Mouse (Mus musculus) spleen, adult 2 months (tissue): Measurements from ENCODE around the gene Ehhadh. TPM values are rescaled to one million over a fixed set of nuclear protein-coding genes. Genes with fewer than 3 reads are reported as not detected.

Source experiments
- DNase-seq, 2 experiments: peaks; one replicate each; pipeline versions ENCODE4 v3.0.0 to v3.0.0-alpha.2; 2012 to 2021; ENCODE audit warnings: low spot score in 2 of 2, low read depth in 1 of 2
- H3K27ac ChIP-seq: fragments of 200-500 bp; 2 replicates; pipeline ENCODE4 v1.5.1; 2012; ENCODE audit warnings: low read length, inconsistent platforms; ENCODE audit not compliant: insufficient read depth
- H3K27me3 ChIP-seq: fragments of 200-500 bp; 2 replicates; pipeline ENCODE4 v1.6.1; 2012; ENCODE audit warnings: mild to moderate bottlenecking, moderate library complexity, low read length, inconsistent platforms; ENCODE audit not compliant: control insufficient read depth, insufficient read depth
- H3K36me3 ChIP-seq: fragments of 200-500 bp; 2 replicates; pipeline ENCODE4 v1.6.1; 2012; ENCODE audit warnings: mild to moderate bottlenecking, low read length, inconsistent platforms; ENCODE audit not compliant: control insufficient read depth, insufficient read depth
- H3K4me1 ChIP-seq: fragments of 200-500 bp; 2 replicates; pipeline ENCODE4 v1.6.1; 2011; ENCODE audit warnings: inconsistent platforms; ENCODE audit not compliant: control insufficient read depth, insufficient read depth, insufficient read length
- H3K4me3 ChIP-seq: fragments of 200-500 bp; 2 replicates; pipeline ENCODE4 v1.5.1; 2011; ENCODE audit warnings: mild to moderate bottlenecking, inconsistent platforms; ENCODE audit not compliant: insufficient read depth, insufficient read length; ENCODE audit errors: extremely low read depth
- CTCF ChIP-seq: fragments of 200-500 bp; IDR thresholded peaks from 2 replicates; pipeline ENCODE4 v1.5.1; 2011; ENCODE audit warnings: mild to moderate bottlenecking, inconsistent platforms; ENCODE audit not compliant: insufficient read depth, insufficient read length, insufficient replicate concordance; ENCODE audit errors: extremely low read depth
- POLR2A ChIP-seq: fragments of 200-500 bp; IDR thresholded peaks from 2 replicates; pipeline ENCODE4 v1.6.1; 2011; ENCODE audit warnings: low read depth, low read length, inconsistent platforms
- WGBS: fragments of 180-500 bp; shearing (Covaris S2); methylation state at CpG from one replicate; pipeline ENCODE4 v1.1.7; 2018; 5-methylcytosine and 5-hydroxymethylcytosine counted together
- polyA plus RNA-seq: library from polyadenylated mRNA; depleted of rRNA; stranded (reverse); fragments of >200 nt; gene quantifications from 2 replicates; pipeline ENCODE4 v1.2.3, GENCODE M21; 2012

Gene Ehhadh
- polyA plus RNA-seq, 1 experiment = 1.4 TPM

GRCm38 (mm10) chr16:21742191-21742870, 45.3 kb downstream of the Ehhadh start:
- no peak for DNase-seq
- Histone ChIP-seq H3K27me3 (no peaks in the 10 kb centered on the region), H3K27ac (no peak overlapping the region), H3K4me1 (no peaks in the 10 kb centered on the region), H3K36me3 (no peaks in the 10 kb centered on the region), H3K4me3 (no peak overlapping the region)
- WGBS = 86% methylated on average over 5 of the region's 5 CpGs
- no peak for TF ChIP-seq CTCF
- TF ChIP-seq POLR2A = no peak

- WGBS = 93% methylated on average over 3 of the region's 3 CpGs
- no peak for DNase-seq
- Histone ChIP-seq H3K4me1 (no peaks in the 10 kb centered on the region), H3K36me3 (no peaks in the 10 kb centered on the region), H3K27ac (no peak overlapping the region), H3K27me3 (no peaks in the 10 kb centered on the region), H3K4me3 (no peak overlapping the region)
- TF ChIP-seq POLR2A = no peak
- TF ChIP-seq CTCF = no peak
Measured at GRCm38 (mm10) chr16:21741542-21741941, 46.1 kb downstream of the Ehhadh start.

GRCm38 (mm10) chr16:21735638-21736037, 52.0 kb downstream of the Ehhadh start:
- WGBS = 88% methylated on average over 1 of the region's 1 CpGs
- H3K27ac ChIP-seq = no peak overlapping the region
- TF ChIP-seq POLR2A (no peak), CTCF (no peak)

GRCm38 (mm10) chr16:21727897-21728364, 59.7 kb downstream of the Ehhadh start:
- no peak overlapping the region for H3K27ac ChIP-seq
- 39% methylated on average over 10 of the region's 10 CpGs for WGBS
- no peaks in the 10 kb centered on the region for H3K27me3 ChIP-seq
- H3K36me3 ChIP-seq = no peaks in the 10 kb centered on the region
- TF ChIP-seq CTCF (peak; percentile 10; the same call in 1 of the 2 replicates), POLR2A (no peak)
- peak; percentile 49 to 60 for DNase-seq
- no peaks in the 10 kb centered on the region for H3K4me1 ChIP-seq
- peak overlapping the region; percentile 38; the same call in 1 of the 2 replicates for H3K4me3 ChIP-seq

More at GRCm38 (mm10) chr16:21735638-21736037, 52.0 kb downstream of the Ehhadh start:
- DNase-seq = no peak
- Histone ChIP-seq H3K27me3 (no peaks in the 10 kb centered on the region), H3K4me1 (no peaks in the 10 kb centered on the region), H3K36me3 (no peaks in the 10 kb centered on the region), H3K4me3 (no peak overlapping the region)

- no peak overlapping the region for H3K27ac ChIP-seq
- 91% methylated on average over 3 of the region's 3 CpGs for WGBS
- no peaks in the 10 kb centered on the region for H3K36me3 ChIP-seq
- no peak for DNase-seq
- H3K27me3 ChIP-seq = no peaks in the 10 kb centered on the region
- no peaks in the 10 kb centered on the region for H3K4me1 ChIP-seq
- H3K4me3 ChIP-seq = no peak overlapping the region
- TF ChIP-seq CTCF (no peak), POLR2A (no peak)
Measured at GRCm38 (mm10) chr16:21727421-21727820, 60.2 kb downstream of the Ehhadh start.

DNA sequence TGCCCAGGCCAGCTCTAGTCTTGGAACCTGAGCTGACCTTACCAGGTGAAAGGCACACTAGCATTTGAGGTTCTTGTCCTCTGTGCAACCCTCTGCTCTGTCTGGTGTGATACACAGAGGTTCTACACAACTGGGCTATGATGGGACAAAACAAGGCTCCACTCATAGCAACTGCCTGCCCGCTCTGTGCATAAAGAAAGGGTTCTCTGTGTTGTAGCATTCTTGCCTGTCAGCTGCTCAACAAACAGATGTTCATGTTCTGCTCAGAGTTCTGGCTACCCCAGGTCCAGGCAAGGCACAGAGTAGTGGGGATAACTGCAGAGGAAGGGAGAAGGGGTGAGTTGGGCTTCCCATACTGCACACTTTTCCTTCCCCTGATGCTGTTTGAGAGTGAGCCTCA, 63.3 kb downstream of the Ehhadh start:
- no peaks in the 10 kb centered on the region for H3K36me3 ChIP-seq
- no peaks in the 10 kb centered on the region for H3K27me3 ChIP-seq
- TF ChIP-seq CTCF = no peak
- TF ChIP-seq POLR2A = no peak
- H3K27ac ChIP-seq = no peak overlapping the region
- 100% methylated on average over 1 of the region's 1 CpGs for WGBS
- no peak overlapping the region for H3K4me3 ChIP-seq
- DNase-seq = no peak
- H3K4me1 ChIP-seq = no peaks in the 10 kb centered on the region; the same call in 1 of the 2 replicates

DNA sequence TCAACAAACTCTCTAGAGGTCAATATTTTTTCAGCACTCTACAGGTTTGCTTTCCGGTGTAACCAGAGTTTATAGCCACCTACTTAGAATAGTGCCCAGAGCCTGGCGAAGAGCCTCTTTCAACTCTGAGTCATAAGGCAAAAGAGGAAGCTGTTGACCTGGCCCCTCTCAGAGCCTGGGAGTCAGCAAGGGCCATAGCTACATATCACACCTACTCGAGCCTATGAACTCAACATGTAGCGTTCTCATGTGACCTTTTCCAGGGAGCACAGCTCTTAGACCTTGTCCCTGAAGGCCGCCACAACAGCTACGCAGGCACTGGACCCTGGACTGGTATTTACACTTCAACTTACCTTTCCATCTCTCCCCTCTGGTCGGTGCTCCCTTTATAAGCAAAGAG, 67.8 kb downstream of the Ehhadh start:
- no peak for DNase-seq
- no peaks in the 10 kb centered on the region for H3K36me3 ChIP-seq
- 52% methylated on average over 7 of the region's 7 CpGs for WGBS
- H3K27ac ChIP-seq = no peak overlapping the region
- H3K27me3 ChIP-seq = no peaks in the 10 kb centered on the region
- H3K4me1 ChIP-seq = no peaks in the 10 kb centered on the region; the same call in 1 of the 2 replicates
- H3K4me3 ChIP-seq = no peak overlapping the region
- no peak for TF ChIP-seq CTCF
- no peak for TF ChIP-seq POLR2A
